Mouse (Mus musculus): ENCODE results near the gene Ttll1.
"Not testable (repeated sequence)": the region's sequence is repeated elsewhere in the genome, so short reads cannot be mapped to it uniquely, and the experiment has no call there.

Gene Ttll1

DNA sequence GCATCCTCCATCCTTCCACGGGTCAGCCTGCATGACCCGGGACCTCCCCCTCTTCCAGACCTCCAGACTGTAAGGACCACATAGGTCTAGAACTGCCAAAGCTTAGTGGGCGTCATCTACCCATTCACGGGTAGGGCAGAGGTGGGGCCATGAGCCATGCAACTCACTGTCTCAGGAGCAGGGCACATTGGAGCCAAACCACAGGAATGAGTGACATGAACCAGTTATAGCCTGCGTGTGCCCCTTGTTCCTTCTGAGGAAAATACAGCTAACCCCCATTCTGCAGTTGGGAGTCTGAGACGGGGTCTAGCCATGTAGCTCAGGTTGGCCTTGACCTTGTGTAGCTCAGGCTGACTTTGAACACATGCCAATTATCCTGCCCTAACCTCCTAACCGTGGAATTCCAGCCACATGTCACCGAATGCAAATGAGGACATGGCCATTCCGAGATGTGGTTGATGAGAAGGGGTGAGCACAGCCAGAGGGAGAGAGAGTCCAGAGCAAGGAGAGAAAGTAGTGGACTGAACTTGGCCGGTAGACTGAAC lies 29.4 kb downstream of the Ttll1 start:
- DNase-seq: no peak

DNA sequence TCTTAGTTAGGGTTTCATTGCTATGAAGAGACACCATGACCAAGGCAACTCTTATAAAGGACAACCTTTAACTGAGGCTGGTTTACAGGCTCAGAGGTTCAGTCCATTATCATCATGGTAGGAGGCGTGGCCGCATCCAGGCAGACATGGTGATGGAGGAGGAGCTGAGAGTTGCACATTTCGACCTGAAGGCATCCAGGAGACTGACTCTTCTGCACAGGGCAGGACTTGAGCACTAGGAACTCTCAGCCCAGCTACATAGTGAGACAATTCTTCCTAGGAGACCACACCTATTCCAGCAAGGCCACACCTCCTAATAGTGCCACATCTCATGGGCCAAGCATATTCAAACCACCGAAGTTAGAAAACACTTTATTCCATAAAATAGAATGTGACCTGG lies 30.9 kb downstream of the Ttll1 start:
- DNase-seq: no peak

DNA sequence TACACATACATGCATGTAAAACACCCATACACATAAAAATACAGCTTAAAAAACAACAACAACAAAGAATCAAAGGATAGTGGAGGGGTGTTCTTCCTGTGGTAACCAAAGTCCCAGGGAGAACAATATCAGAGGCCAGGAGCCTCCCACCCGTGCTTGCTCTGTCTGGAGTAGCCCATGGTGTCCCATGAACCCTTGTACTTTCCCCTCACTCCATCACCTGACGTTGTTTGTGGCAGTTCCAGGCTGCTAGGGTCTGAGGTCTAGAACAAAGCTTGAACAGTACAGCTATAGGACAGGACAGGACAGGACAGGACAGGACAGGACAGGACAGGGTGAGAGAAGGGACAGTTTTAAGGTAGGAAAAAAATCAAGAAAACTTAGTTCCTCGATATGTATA lies 32.6 kb downstream of the Ttll1 start:
- no peak for DNase-seq

DNA sequence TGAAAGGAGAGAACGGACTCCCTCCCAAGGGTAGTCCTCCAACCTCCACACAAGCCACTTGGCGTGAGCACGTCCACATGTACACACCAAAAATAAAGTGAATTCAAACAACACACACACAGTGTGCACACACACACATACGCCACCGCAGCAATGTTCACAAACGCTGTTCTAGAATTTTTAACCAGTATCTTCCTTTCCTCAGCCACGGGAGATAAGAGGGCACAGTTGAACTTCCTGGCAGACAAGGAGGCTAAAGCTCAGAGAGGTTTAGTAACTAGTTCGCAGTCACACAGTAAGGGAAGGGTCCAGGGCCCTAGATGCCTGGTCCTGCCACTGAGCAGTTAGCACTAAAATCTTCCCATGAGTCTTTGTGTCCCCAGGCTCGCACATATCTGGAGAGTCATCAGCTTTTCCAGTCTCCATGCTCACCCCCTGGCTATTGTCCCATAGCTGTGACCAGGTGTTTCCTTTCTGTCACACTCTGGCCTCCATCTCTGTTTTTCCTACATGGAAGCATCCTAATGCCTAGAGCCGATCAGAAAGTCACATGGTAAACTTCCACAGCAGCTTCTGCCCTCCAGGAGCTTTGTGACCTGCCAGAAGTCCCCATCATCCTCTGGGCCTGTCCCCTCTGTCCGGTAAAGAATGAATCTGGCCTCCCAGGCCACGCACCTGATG lies 34.0 kb downstream of the Ttll1 start:
- DNase-seq: no peak

DNA sequence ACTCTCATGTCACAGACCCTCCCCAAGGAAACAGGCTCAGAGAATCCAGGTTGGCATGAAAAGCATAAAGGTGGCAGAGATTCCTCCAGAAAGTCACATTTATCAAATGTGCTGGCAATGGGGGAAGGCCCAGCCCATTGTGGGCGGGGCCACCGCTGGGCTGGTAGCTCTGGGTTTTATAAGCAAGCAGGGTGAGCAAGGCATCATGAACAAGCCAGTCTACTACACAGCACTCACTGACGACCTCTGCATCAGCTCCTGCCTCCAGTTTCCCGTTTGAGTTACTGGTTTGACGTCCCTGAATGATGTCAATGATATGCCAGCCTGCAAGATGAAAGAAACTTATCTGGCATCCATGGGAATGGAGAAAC lies 36.2 kb downstream of the Ttll1 start:
- DNase-seq: no peak

DNA sequence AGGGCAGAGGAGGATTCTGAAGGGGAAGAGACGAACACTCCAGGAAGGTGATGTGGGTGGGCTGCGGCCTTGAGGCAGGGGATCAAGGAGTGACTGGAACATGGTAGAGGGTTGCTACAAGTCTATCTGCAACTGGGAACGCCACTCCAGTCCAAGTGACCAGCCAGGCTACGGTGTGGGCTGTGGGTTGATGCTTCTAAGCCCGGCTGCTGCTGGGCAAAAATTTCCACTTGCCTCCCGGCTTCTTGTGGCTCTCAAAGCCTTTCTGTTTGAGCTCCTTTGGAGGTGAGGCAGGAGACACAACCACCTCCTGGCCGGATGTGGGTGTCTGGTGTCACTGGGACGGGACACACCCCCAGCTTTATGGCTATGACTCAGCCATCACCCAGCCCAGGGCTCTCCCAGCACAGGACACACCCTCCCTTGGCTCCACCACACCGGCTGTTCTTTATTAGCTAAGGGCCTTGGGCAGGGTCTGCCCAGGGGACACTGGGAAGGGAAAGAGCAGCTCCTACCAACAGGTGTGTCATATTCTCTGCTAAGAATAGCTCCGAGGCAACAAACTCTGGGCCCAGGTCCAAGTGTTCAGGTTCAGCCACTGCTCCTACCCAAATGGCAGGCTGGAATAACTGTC lies 36.7 kb downstream of the Ttll1 start:
- DNase-seq: peak in 1 of 2 experiments; percentile 20

DNA sequence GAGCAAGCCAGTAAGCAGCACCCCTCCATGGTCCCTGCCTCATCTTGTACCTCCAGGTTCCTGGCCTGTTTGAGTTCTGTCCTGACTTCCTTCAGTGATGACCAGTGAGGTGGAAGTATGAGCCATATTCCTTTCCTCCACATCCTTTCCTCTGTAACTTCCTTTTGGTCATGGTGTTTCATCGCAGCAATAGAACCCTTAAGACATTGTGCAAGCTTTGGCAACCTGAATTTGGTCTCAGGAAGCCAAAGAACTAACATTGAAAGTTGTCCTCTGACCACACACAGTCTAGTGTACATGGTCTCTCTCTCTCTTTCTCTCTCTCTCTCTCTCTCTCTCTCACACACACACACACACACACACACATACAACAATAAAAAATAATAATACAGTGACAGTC lies 37.4 kb downstream of the Ttll1 start:
- DNase-seq: no peak

DNA sequence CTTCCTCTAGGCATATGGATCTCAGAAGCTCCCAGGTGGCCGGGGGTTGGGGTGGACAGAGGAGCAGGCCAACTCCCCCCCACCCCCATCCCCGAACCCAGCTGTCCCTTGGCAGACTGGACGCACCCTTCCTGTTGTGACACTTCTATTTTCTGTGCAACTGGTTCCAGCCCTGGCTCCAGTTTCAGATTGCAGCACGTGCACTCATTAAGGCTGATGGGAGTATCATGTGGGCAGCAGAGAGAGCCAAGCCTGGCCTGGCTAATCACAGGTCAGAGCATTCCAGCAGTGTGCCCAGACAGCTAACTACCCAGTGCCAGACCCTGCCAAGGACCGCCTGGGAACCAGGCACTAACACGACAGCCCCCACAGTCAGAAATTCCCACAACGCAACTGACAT lies 39.2 kb downstream of the Ttll1 start:
- DNase-seq: no peak

DNA sequence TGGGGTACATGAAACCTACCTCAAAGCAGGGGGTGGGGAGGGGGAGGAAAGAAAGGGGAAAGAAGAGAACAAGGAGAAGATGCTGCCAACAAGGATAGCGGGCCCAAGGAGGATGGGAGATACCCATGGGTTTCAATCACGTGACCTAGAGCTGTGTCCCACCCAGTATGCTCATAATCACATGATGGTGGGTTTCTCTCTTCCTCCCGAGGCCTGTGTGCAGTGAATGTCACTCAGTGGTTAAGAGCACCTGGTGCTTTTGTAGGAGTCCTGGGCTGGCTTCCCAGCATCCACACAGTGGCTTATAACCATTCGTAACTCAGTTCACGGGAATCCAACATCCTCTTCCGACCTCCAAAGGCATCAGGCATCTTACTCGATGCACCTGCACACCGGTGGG lies 40.2 kb downstream of the Ttll1 start:
- no peak for DNase-seq

DNA sequence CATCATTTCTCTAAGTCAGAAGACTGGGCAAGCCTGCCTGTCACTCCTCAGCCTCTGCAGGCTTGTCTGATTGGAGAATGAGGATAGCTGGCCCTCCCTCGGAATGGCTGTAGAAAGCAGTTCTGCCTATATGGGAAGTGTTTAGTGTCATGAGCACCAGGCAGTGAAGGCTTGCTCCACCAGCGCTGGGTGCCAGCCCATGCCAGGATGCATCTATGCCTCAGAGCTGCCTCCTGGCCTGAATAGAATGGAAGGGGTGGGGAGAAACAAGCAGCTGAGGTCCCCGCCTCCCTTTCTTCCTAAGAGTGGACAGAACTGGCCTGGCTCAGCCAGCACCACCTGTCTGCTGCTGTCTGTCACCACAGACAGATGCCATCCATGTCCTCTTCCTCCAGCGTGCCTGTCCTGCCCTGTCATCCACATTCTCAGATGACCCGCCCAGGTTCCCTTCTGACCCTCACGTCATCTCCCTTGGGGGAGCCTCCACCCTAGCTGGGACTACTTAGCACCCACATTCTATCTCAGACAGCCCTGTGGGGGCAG lies 41.3 kb downstream of the Ttll1 start:
- DNase-seq: no peak

DNA sequence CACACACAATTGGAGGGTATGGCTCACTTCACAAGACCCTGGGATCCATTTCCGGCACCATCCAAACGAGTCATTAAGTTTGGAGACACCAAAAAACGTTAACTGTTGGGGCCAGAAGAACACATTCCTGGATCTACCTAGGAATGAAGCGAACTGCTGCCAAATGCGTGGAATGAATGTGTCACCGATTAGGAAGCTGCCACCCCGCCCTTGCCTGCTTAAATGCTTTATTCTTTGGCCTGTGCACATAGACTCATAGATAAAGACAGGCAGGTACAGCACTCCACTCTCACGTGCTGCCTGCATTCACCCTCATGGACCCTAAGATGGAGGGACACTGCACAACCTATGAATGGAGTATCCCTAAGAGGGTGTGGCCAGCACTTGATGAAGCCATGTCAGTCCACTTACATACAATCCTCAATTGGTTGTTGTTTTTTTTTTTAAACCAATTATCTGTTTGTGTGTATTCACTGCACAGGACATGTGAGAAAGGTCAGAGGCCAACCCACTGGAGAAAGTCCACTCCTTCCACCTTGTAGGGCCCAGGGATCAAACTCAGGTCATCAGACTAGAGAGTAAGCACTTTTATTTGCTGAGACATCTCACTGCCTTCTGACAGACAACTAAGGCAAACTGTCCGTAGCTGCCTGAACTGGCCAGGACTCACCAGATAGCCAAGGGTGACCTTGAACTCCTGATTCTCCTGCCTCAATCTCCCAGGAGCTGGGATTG lies 43.3 kb downstream of the Ttll1 start:
- DNase-seq: no peak

DNA sequence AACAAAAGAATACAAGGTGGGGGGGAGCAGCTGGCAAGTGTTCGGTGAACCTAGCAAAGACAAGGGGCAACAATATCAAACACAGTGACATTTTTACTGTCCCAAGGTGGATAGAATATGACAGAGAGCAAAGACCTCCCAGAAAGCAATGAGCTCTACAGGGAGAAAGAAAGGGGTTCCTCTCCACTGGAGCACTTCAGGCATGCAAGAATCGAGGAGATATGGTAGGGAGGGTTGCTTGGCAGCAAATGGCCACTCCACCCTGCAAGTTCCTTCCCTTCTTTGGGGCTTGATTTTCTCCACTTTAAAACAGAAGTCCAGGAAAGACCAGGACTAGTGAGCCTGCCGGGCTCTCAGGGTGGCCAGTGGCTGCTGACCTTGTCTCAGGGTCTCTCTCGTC lies 44.4 kb downstream of the Ttll1 start:
- no peak for DNase-seq

DNA sequence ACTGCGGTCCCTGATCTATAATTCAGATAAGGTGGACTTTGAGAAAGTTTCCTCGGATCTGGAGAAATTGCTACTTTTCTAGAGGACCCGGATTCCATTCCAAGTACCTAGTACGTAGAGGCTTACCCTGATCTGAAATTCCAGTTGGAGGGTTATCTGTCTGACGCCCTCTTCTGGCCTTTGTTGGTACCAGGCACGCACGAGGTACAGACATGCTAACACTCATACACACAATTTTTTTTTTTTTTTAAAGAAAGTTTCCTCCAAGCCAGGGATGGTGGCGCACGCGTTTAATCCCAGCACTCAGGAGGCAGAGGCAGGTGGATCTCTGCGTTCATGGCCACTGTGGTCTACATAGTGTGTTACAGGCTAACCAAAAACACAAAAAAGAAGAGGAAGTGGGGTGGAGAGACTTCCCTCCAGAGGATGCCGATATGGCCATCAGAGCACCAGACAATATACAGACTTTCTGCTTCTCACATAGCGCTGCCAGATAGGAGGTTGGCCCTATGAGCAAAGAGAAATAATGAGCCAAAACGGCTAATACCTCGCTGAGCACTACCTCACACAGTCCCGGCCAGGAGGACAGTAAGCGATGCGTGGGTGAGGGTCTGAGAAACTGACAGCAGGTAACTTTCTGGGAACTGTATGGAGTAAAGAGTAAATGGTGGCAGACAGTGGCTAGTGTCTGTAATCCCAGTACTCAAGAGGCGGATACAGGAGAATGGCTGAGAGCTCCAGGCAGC lies 45.6 kb downstream of the Ttll1 start:
- peak in 1 of 2 experiments; percentile 22 for DNase-seq

DNA sequence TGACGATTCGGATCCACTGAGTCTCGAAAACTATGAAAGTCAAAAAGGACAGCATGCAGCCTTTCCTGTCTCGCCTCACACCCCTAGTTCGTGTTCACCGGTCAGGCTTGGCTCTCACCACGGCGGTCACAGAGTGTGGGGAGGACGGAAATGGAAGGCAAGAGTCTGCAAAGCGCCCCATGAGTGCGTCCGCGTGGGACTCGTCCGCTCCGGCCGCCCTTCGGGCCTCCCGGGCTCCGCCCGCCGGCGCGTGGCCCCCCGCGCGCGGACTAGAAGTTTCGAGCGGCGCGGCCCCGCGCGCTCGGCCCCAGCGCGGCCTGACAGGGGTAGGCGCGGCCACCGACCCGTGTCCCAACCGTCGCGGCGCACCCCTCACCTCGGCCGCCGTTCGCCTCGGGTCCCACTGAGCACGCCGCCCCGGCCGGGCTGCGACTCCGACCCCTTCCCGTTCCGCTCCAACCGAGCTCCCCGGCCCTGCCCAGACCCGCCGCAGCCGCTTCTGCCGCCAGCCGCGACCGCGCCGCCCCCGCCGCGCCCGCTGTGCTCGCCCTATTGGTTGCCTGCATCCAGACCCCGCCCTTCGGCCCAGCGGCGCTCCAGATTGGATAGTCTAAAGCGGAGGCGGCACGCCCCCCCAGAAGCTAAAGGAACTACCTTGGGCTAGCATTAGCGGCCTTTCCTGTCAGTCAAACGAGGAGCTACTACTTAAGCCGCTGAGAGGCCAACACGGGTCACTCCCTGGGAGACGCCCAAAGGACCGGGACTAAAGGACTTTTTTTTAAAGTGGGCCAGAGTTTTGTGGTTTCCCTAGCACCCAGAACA lies 46.4 kb downstream of the Ttll1 start, which contains the start of gene Pacsin2:
TSS of gene Pacsin2 (minus strand) at position 524 of the 822 bp plus-strand sequence.
- DNase-seq: peak; percentile 97

DNA sequence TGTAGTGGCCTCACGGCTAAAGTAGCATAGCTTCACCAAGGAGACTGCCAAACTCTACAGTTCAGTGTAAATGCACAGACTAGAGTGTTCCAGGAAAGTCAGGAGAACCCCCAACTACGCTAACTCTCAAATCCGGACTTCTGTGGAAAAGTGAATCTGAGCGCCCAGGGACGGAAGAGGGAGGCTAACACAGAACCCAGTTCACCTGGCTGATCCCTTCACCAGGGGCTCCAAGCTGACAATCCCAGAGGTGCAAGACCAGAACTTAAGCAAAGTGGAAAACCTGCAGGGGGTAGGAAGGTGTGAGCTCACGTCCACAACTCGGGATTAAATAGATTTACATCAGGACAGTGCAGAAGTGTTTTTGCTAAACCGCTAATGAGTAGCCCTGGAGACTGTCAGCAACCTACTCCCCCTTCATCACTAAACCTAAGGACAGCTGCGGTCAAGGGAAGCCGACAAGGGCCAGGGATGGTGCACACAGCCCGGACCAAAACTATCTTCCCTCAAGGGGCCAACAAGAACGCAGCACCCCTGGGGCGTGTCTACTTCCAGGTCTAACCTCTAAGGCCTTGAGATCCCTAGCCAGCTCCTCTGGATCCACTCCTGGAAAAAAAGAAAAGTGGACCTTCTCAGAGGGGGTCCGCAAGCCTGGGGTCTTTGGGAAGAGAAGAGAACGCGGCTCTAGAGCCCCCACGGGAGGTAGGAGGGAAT lies 47.2 kb downstream of the Ttll1 start:
- no peak for DNase-seq

DNA sequence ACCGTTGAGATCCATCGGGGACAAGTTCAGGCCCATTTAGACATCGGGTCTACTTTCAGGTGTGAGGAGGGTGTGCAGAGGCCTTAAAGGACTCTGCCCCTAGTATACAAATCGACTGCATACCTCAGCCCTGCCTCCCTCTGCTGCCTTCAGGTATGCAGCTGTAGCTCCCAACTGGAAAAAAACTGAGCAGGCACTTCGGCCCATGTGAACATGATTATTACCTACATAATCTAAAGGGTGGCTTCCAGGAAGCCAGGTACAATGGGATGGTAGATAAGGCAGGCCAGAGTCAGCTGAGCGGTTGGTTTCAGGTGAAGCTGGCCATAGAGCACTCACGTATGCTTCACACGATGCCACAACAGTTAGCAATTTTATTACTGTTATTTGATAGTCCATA lies 48.3 kb downstream of the Ttll1 start:
- DNase-seq: not testable (repeated sequence)

DNA sequence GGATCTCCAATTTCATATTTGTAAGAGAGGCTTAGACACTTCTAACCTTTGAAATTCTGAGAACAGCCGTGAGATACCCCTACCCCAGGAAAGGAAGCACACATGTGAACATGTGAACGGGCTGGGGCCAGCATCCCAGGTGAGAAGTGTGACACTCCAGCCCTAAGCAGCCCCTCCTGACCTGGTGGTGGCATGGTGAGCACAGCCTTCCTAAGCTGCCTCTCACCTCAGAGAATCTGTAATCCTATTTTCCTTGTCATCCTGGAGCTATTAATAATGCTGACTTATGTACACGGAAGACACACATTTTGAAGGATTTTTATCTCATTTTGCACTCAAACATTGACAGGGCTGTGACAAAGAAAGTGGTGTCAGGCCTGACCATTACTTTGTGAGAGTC lies 49.8 kb downstream of the Ttll1 start:
- DNase-seq: no peak

DNA sequence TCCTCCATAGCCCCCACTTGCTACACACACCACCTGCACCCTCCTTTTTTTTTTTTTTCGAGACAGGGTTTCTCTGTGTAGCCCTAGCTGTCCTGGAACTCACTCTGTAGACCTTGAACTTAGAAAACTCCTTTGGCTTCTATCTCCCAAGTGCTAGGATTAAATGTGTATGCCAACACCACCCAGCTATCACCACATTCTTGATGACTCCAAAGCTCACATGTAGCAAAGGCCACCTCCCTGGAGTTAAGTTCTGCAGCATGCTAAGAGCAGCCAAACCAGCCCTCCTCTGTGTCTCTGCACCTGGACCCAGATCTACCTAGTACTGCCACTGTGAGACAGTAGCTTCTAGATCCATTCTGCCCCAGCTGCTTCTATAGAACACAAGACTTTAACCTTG lies 53.2 kb downstream of the Ttll1 start:
- no peak for DNase-seq

DNA sequence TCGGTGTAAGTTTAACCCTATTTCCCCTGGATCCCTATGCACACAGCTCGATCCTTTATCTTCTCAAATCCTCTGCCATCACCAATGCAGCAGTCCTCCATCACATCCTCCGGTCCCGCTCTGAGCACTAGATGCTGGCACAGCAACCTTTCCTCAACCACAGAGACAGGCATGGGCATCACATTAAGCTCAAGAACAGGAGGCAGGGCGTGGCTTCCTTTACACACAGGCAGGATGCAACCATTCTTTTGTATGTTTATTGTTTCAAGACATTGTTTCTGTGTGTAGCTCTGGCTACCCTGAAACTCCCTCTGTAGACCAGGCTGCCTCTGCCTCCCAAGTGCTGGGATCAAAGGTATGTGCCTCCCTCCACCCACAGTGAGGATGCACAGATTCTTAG lies 55.1 kb downstream of the Ttll1 start:
- DNase-seq: no peak

DNA sequence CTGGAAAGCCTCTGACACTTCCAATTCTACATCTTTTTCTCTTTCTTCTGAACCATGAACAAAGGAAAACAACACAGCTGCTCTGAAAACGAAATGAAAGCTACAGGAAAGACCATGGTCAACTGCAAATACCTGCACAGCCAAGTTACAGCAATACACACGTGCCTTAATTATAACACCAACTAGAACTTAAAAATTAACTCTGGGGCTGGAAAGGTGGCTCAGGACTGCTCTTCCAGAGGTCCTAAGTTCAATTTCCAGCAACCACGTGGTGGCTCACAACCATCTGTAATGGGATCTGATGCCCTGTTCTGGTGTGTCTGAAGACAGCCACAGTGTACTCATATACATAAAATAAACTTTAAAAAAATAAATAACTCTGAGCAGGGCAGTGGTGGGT lies 55.7 kb downstream of the Ttll1 start:
- DNase-seq: no peak

DNA sequence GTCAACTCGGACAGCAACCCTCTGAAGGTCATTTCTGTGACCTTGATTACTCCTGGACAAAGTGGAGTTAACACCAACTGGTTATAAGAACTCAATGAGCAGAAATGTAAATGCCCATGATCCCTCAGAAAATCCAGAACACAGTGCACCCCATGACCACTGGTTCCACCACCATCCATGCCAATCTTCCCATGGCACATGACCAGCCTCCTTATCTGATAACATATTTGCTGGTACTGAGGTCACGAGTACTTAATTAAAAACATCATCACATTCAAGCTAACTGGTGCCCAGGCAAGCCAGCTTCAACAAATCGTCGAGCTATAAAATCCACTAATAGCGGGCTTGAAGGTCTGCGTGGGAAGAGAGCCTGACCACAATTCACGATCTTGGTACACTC lies 56.3 kb downstream of the Ttll1 start:
- DNase-seq: no peak

Measured in spleen, adult 18-20 months (tissue).